Mouse (Mus musculus): ENCODE results near the gene Clmn. TPM values are rescaled to one million over a fixed set of nuclear protein-coding genes. Genes with fewer than 3 reads are reported as not detected.
A peak's percentile ranks its signal among the peaks of the same experiment; 100 is the strongest.

The Clmn gene
- polyA plus RNA-seq, 1 experiment from 2014 or later, result 2.9 TPM

GRCm38 (mm10) chr12:104868430-104868829 lies 3.6 kb upstream of the Clmn start:
- ATAC-seq (ENCODE audit: insufficient read depth, low FRiP score, low TSS enrichment) (no peak), DNase-seq (ENCODE audit: low spot score) (no peak)
- Histone ChIP-seq H3K4me1 (ENCODE audit: control insufficient read depth, insufficient read depth, low read length) (0 out of 2 replicates have a peak, but pooled peaks cover 4% of the 10 kb centered on the region), H3K36me3 (ENCODE audit: control insufficient read depth, insufficient read depth, low read length) (no peaks in the 10 kb centered on the region), H3K27me3 (ENCODE audit: control insufficient read depth, insufficient read depth, low read length) (no peaks in the 10 kb centered on the region), H3K4me3 (ENCODE audit: low read depth, low read length) (no peak overlapping the region), H3K27ac (ENCODE audit: low read depth, low read length) (no peak overlapping the region), H3K9ac (ENCODE audit: low read length) (no peak overlapping the region), H3K9me3 (ENCODE audit: control insufficient read depth, low read length) (no peaks in the 10 kb centered on the region), H3K4me2 (ENCODE audit: low read depth) (no peak overlapping the region)
- WGBS, result 87% methylated on average over 3 of the region's 3 CpGs

- DNase-seq (ENCODE audit: low spot score), result no peak
- WGBS, result 81% methylated on average over 6 of the region's 6 CpGs
- Histone ChIP-seq H3K9ac (ENCODE audit: low read length) (no peak overlapping the region), H3K27ac (ENCODE audit: low read depth, low read length) (no peak overlapping the region), H3K4me2 (ENCODE audit: low read depth) (no peak overlapping the region), H3K9me3 (ENCODE audit: control insufficient read depth, low read length) (no peaks in the 10 kb centered on the region), H3K4me3 (ENCODE audit: low read depth, low read length) (no peak overlapping the region), H3K4me1 (ENCODE audit: control insufficient read depth, insufficient read depth, low read length) (0 out of 2 replicates have a peak, but pooled peaks cover 4% of the 10 kb centered on the region), H3K36me3 (ENCODE audit: control insufficient read depth, insufficient read depth, low read length) (no peaks in the 10 kb centered on the region), H3K27me3 (ENCODE audit: control insufficient read depth, insufficient read depth, low read length) (no peaks in the 10 kb centered on the region)
- ATAC-seq (ENCODE audit: insufficient read depth, low FRiP score, low TSS enrichment), result no peak
Measured at GRCm38 (mm10) chr12:104867851-104868250, 3.0 kb upstream of the Clmn start.

- Histone ChIP-seq H3K4me3 (ENCODE audit: low read depth, low read length) (peak overlapping the region; percentile 54), H3K9me3 (ENCODE audit: control insufficient read depth, low read length) (no peaks in the 10 kb centered on the region), H3K4me1 (ENCODE audit: control insufficient read depth, insufficient read depth, low read length) (0 out of 2 replicates have a peak, but pooled peaks cover 4% of the 10 kb centered on the region), H3K36me3 (ENCODE audit: control insufficient read depth, insufficient read depth, low read length) (no peaks in the 10 kb centered on the region), H3K9ac (ENCODE audit: low read length) (peak overlapping the region; percentile 66), H3K27ac (ENCODE audit: low read depth, low read length) (no peak overlapping the region), H3K27me3 (ENCODE audit: control insufficient read depth, insufficient read depth, low read length) (no peaks in the 10 kb centered on the region), H3K4me2 (ENCODE audit: low read depth) (peak overlapping the region; percentile 67)
- DNase-seq (ENCODE audit: low spot score) (peak; percentile 48), ATAC-seq (ENCODE audit: insufficient read depth, low FRiP score, low TSS enrichment) (peak; percentile 74)
- WGBS, result 2% methylated on average over 6 of the region's 10 CpGs
Measured at GRCm38 (mm10) chr12:104865166-104865535, 275 bp upstream of the Clmn start.

DNA sequence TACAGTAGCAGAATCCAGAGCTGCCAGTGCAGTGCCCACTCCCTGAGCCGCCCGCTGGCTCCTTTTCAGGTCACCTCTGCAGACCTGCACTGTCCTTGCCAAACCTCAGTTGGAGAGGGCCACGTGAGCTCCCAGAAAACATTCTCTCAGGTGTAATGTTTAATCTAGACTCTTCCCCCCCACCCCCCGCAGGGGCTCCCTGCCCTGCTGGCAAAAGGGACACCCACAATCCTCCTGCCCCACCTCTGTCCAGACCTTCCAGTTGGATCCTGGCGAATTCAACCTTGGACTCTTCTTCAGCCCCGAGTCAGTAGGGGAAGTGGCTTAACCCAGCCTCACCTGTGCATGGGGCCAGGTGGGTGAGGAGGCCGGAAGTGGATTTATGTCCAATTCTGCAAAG lies 1.2 kb downstream of the Clmn start:
- no peaks in the 10 kb centered on the region for H3K9me3 ChIP-seq (ENCODE audit: control insufficient read depth, low read length)
- ATAC-seq (ENCODE audit: insufficient read depth, low FRiP score, low TSS enrichment) (no peak), DNase-seq (ENCODE audit: low spot score) (no peak)
- WGBS, result 82% methylated on average over 7 of the region's 7 CpGs
- no peak overlapping the region for H3K4me2 ChIP-seq (ENCODE audit: low read depth)
- no peak overlapping the region for H3K27ac ChIP-seq (ENCODE audit: low read depth, low read length)
- peaks cover 4% of the 10 kb centered on the region; the same call in 1 of the 2 replicates for H3K4me1 ChIP-seq (ENCODE audit: control insufficient read depth, insufficient read depth, low read length)
- H3K4me3 ChIP-seq (ENCODE audit: low read depth, low read length), result no peak overlapping the region
- H3K36me3 ChIP-seq (ENCODE audit: control insufficient read depth, insufficient read depth, low read length), result no peaks in the 10 kb centered on the region
- H3K9ac ChIP-seq (ENCODE audit: low read length), result no peak overlapping the region
- no peaks in the 10 kb centered on the region for H3K27me3 ChIP-seq (ENCODE audit: control insufficient read depth, insufficient read depth, low read length)

- DNase-seq (ENCODE audit: low spot score) (no peak), ATAC-seq (ENCODE audit: insufficient read depth, low FRiP score, low TSS enrichment) (no peak)
- Histone ChIP-seq H3K4me3 (ENCODE audit: low read depth, low read length) (no peak overlapping the region), H3K9me3 (ENCODE audit: control insufficient read depth, low read length) (no peaks in the 10 kb centered on the region), H3K27ac (ENCODE audit: low read depth, low read length) (no peak overlapping the region), H3K36me3 (ENCODE audit: control insufficient read depth, insufficient read depth, low read length) (no peaks in the 10 kb centered on the region), H3K27me3 (ENCODE audit: control insufficient read depth, insufficient read depth, low read length) (no peaks in the 10 kb centered on the region), H3K9ac (ENCODE audit: low read length) (no peak overlapping the region), H3K4me1 (ENCODE audit: control insufficient read depth, insufficient read depth, low read length) (peaks cover 2% of the 10 kb centered on the region), H3K4me2 (ENCODE audit: low read depth) (no peak overlapping the region)
- 82% methylated on average over 7 of the region's 7 CpGs for WGBS
Measured at GRCm38 (mm10) chr12:104859140-104859539, 5.7 kb downstream of the Clmn start.

DNA sequence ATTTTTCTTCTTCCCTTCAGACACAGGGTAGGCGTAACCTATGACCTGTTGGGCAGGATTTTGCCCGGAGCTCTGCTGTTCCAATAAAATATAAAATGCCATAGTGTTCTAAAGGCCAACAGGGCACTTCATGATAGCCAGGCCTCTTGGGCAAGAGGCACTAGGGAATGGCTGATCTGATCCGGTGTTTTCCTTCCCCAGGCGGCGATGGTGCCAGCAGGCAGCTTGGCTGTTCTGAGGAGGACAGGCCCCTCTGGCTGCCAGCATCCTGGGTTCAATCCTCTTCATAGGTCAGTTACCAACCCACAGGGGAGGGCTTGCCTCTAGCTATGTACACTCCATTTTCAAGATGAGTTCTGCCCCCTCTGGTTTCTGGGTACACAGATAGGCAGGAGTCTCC lies 6.1 kb downstream of the Clmn start:
- Histone ChIP-seq H3K9me3 (ENCODE audit: control insufficient read depth, low read length) (no peaks in the 10 kb centered on the region), H3K4me3 (ENCODE audit: low read depth, low read length) (no peak overlapping the region)
- no peak for ATAC-seq (ENCODE audit: insufficient read depth, low FRiP score, low TSS enrichment)

DNA sequence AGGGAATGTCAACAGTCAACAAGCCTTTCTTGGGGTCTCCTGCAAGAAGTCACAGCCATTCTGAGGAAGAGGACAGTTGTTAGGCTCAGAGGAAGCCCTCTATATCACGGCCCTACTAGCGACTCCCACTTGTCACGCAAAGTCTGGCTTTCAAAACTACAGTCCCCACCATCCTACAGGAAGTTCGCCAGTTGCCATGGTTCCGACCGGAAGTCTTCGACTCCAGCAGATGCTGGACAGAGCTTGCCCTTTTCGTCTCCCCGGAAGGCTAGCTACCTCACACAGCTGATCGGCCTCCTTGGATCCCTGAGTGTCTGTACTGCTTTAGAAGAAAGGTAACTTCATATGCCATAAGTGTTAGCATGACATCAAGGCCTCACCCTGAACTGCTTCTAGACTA lies 7.3 kb downstream of the Clmn start:
- Histone ChIP-seq H3K4me2 (ENCODE audit: low read depth) (no peak overlapping the region), H3K4me3 (ENCODE audit: low read depth, low read length) (no peak overlapping the region), H3K4me1 (ENCODE audit: control insufficient read depth, insufficient read depth, low read length) (peaks cover 2% of the 10 kb centered on the region), H3K9me3 (ENCODE audit: control insufficient read depth, low read length) (no peaks in the 10 kb centered on the region), H3K9ac (ENCODE audit: low read length) (no peak overlapping the region), H3K27ac (ENCODE audit: low read depth, low read length) (no peak overlapping the region), H3K27me3 (ENCODE audit: control insufficient read depth, insufficient read depth, low read length) (no peaks in the 10 kb centered on the region), H3K36me3 (ENCODE audit: control insufficient read depth, insufficient read depth, low read length) (no peaks in the 10 kb centered on the region)
- DNase-seq (ENCODE audit: low spot score) (no peak), ATAC-seq (ENCODE audit: insufficient read depth, low FRiP score, low TSS enrichment) (no peak)
- WGBS, result 89% methylated on average over 10 of the region's 10 CpGs

More for the DNA sequence above, 6.1 kb downstream of the Clmn start:
- 61% methylated on average over 5 of the region's 5 CpGs for WGBS
- Histone ChIP-seq H3K4me1 (ENCODE audit: control insufficient read depth, insufficient read depth, low read length) (peaks cover 2% of the 10 kb centered on the region), H3K4me2 (ENCODE audit: low read depth) (no peak overlapping the region), H3K27me3 (ENCODE audit: control insufficient read depth, insufficient read depth, low read length) (no peaks in the 10 kb centered on the region), H3K36me3 (ENCODE audit: control insufficient read depth, insufficient read depth, low read length) (no peaks in the 10 kb centered on the region), H3K27ac (ENCODE audit: low read depth, low read length) (no peak overlapping the region), H3K9ac (ENCODE audit: low read length) (no peak overlapping the region)
- DNase-seq (ENCODE audit: low spot score), result no peak

DNA sequence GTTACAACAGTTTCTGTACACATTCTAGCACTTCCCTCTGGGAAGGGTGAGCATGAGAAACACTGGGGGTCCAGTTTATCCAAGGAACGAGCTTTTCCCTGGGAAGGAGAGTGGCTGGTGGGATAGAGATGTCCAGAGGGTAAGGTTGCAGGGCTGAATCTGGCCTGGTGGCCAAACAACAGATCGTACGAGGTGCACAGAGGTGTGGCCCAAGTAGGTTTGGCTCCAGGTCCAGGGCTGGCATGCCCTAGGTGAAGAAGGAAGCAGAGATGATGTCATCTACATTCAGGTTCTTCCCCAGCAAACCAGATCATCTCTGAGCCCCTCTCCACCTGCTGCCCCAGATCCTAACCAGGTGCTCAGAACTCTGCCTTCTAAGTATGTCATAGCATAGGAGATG lies 8.3 kb downstream of the Clmn start:
- no peak for ATAC-seq (ENCODE audit: insufficient read depth, low FRiP score, low TSS enrichment)

GRCm38 (mm10) chr12:104855548-104855947 lies 9.3 kb downstream of the Clmn start:
- H3K36me3 ChIP-seq (ENCODE audit: control insufficient read depth, insufficient read depth, low read length), result no peaks in the 10 kb centered on the region
- no peaks in the 10 kb centered on the region for H3K9me3 ChIP-seq (ENCODE audit: control insufficient read depth, low read length)
- DNase-seq (ENCODE audit: low spot score), result no peak
- H3K4me2 ChIP-seq (ENCODE audit: low read depth), result no peak overlapping the region
- H3K9ac ChIP-seq (ENCODE audit: low read length), result no peak overlapping the region
- H3K27me3 ChIP-seq (ENCODE audit: control insufficient read depth, insufficient read depth, low read length), result no peaks in the 10 kb centered on the region
- H3K4me3 ChIP-seq (ENCODE audit: low read depth, low read length), result no peak overlapping the region
- ATAC-seq (ENCODE audit: insufficient read depth, low FRiP score, low TSS enrichment), result no peak
- WGBS, result 35% methylated on average over 7 of the region's 7 CpGs
- H3K27ac ChIP-seq (ENCODE audit: low read depth, low read length), result no peak overlapping the region
- peaks cover 8% of the 10 kb centered on the region for H3K4me1 ChIP-seq (ENCODE audit: control insufficient read depth, insufficient read depth, low read length)

More for the DNA sequence above, 8.3 kb downstream of the Clmn start:
- 83% methylated on average over 3 of the region's 3 CpGs for WGBS
- Histone ChIP-seq H3K27ac (ENCODE audit: low read depth, low read length) (no peak overlapping the region), H3K27me3 (ENCODE audit: control insufficient read depth, insufficient read depth, low read length) (no peaks in the 10 kb centered on the region), H3K9ac (ENCODE audit: low read length) (no peak overlapping the region), H3K36me3 (ENCODE audit: control insufficient read depth, insufficient read depth, low read length) (no peaks in the 10 kb centered on the region), H3K4me3 (ENCODE audit: low read depth, low read length) (no peak overlapping the region), H3K4me1 (ENCODE audit: control insufficient read depth, insufficient read depth, low read length) (peaks cover 8% of the 10 kb centered on the region), H3K4me2 (ENCODE audit: low read depth) (no peak overlapping the region), H3K9me3 (ENCODE audit: control insufficient read depth, low read length) (no peaks in the 10 kb centered on the region)
- no peak for DNase-seq (ENCODE audit: low spot score)
